Mouse (Mus musculus) erythroblast, adult 5-6 weeks (primary cell): Measurements from ENCODE around the gene Ofcc1. TPM values are rescaled to one million over a fixed set of nuclear protein-coding genes. Genes with fewer than 3 reads are reported as not detected.

Experiments used
- ATAC-seq: replicated peaks from 2 replicates; pipeline ENCODE4 v1.8.0; 2016; ENCODE audit warnings: moderate number of reproducible peaks, mild to moderate bottlenecking, moderate TSS enrichment, inconsistent platforms; ENCODE audit not compliant: poor library complexity, low FRiP score, severe bottlenecking
- total RNA-seq, 2 experiments: library from RNA; stranded (forward) in 1 of 2; stranded (reverse) in 1 of 2; fragments of 150-400 nt in 1 of 2; fragments of 200-764, 138-1000 nt in 1 of 2; gene quantifications; 2 replicates each; pipeline versions ENCODE4 v1.2.3 to v1.2.4; 2015 to 2017; ENCODE audit warnings: low replicate concordance in 2 of 2

Ofcc1 gene
- total RNA-seq, 2 experiments from 2014 or later, result not detected

GRCm38 (mm10) chr13:40263087-40263807 is 98.0 kb downstream of the Ofcc1 start:
- no peak for ATAC-seq

GRCm38 (mm10) chr13:40258757-40259156 is 102.5 kb downstream of the Ofcc1 start:
- no peak for ATAC-seq

- ATAC-seq, result no peak
Measured at GRCm38 (mm10) chr13:40243821-40244220, 117.4 kb downstream of the Ofcc1 start.

GRCm38 (mm10) chr13:40236356-40236755 is 124.9 kb downstream of the Ofcc1 start:
- ATAC-seq, result no peak

GRCm38 (mm10) chr13:40208314-40208713 is 152.9 kb downstream of the Ofcc1 start:
- ATAC-seq, result no peak

- no peak for ATAC-seq
Measured at GRCm38 (mm10) chr13:40181786-40182185, 179.5 kb downstream of the Ofcc1 start.

GRCm38 (mm10) chr13:40171775-40172174 is 189.5 kb downstream of the Ofcc1 start:
- ATAC-seq, result no peak

- no peak for ATAC-seq
Measured at GRCm38 (mm10) chr13:40167871-40168270, 193.4 kb downstream of the Ofcc1 start.

- ATAC-seq, result no peak
Measured at GRCm38 (mm10) chr13:40155466-40155865, 205.8 kb downstream of the Ofcc1 start.

GRCm38 (mm10) chr13:40139906-40140305 is 221.3 kb downstream of the Ofcc1 start:
- ATAC-seq, result no peak

- no peak for ATAC-seq
Measured at GRCm38 (mm10) chr13:40136096-40136495, 225.2 kb downstream of the Ofcc1 start.

GRCm38 (mm10) chr13:40135670-40136069 is 225.6 kb downstream of the Ofcc1 start:
- no peak for ATAC-seq

- ATAC-seq, result no peak
Measured at GRCm38 (mm10) chr13:40123868-40124267, 237.4 kb downstream of the Ofcc1 start.

- no peak for ATAC-seq
Measured at GRCm38 (mm10) chr13:40112336-40112735, 248.9 kb downstream of the Ofcc1 start.

- ATAC-seq, result no peak
Measured at GRCm38 (mm10) chr13:40076236-40076635, 285.0 kb downstream of the Ofcc1 start.

GRCm38 (mm10) chr13:40074850-40075416 is 286.3 kb downstream of the Ofcc1 start:
- ATAC-seq, result no peak

- ATAC-seq, result no peak
Measured at GRCm38 (mm10) chr13:40070004-40070403, 291.2 kb downstream of the Ofcc1 start.

GRCm38 (mm10) chr13:40061281-40061680 is 300.0 kb downstream of the Ofcc1 start:
- no peak for ATAC-seq

GRCm38 (mm10) chr13:40037881-40038280 is 323.4 kb downstream of the Ofcc1 start:
- ATAC-seq, result no peak

GRCm38 (mm10) chr13:40036981-40037765 is 324.1 kb downstream of the Ofcc1 start:
- no peak for ATAC-seq

GRCm38 (mm10) chr13:40029426-40029825 is 331.8 kb downstream of the Ofcc1 start:
- ATAC-seq, result no peak
